Mouse (Mus musculus): ENCODE measurements at regions not wholly inside any gene's neighbourhood (a gene's known extent, or its start where the extent isn't known, plus 50 kb on each side); places are given as distances from the start of the nearest gene placed in this dataset.

DNA sequence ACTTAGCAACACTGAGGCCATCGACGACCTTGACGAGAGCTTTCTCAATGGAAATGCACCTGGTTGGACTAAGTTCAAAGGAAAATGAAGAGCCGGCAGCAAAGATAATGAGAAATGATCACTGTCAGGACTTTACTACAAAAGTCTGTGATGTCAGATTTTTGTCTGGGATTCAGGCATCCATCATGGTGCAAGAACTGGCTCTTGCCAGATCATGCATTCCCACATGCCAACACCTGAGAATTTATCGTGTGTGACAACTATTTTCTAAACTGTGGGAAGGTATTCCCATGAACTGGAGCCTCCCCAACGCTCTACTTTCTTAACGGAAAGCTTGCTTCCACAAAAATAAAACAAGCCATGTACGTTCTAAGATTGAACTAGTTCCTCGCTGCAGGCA lies 58.1 kb downstream of the Irx6 start:
- no peaks in the 10 kb centered on the region for H3K27me3 ChIP-seq (replicated peaks)
- dilution Hi-C loops (cut with MboI; ENCODE audit: extremely low pct_ligation_motif_present, extremely low pct_unique_long_range_greater_than_20kb, low sequenced_read_pairs) = no loop called here

GRCm38 (mm10) chr8:92735646-92736045 lies 61.6 kb downstream of the Irx6 start:
- Histone ChIP-seq H3K4me3 (replicated peaks in 1 of 3; ENCODE audit: low read depth in 2 of 3, low read length in 2 of 3, poor library complexity in 1 of 3) (no peak overlapping the region), H3K9ac (ENCODE audit: insufficient read depth, low read depth) (no peak overlapping the region), H3K27ac (ENCODE audit: insufficient read depth, low read depth) (no peak overlapping the region), H3K27me3 (replicated peaks) (no peaks in the 10 kb centered on the region), H3K9me3 (replicated peaks; ENCODE audit: low read length) (peaks cover 83% of the 10 kb centered on the region), H3K79me2 (replicated peaks; ENCODE audit: control insufficient read depth, extremely low read depth, insufficient read depth, poor library complexity, severe bottlenecking) (no peaks in the 10 kb centered on the region), H3K4me1 (ENCODE audit: control insufficient read depth in 1 of 2, insufficient read depth in 2 of 2) (no peaks in the 10 kb centered on the region), H3K4me2 (ENCODE audit: insufficient read depth, low read depth, poor library complexity, severe bottlenecking) (no peak overlapping the region), H3K36me3 (replicated peaks in 1 of 2; ENCODE audit: control insufficient read depth in 1 of 2, insufficient read depth in 1 of 2, low read length in 1 of 2) (no peaks in the 10 kb centered on the region)
- no peak for TF ChIP-seq BHLHE40 (IDR thresholded peaks at IDR 0.05; ENCODE audit: low read depth, low read length)
- TF ChIP-seq JUN (IDR thresholded peaks at IDR 0.05; ENCODE audit: insufficient read depth, low read depth, low read length) = no peak
- no peak for TF ChIP-seq MAZ (IDR thresholded peaks at IDR 0.05; ENCODE audit: low read depth, low read length)
- TF ChIP-seq MAFK (IDR thresholded peaks at IDR 0.05; ENCODE audit: insufficient replicate concordance, low read length) = no peak
- no peak for TF ChIP-seq JUND (conservative IDR thresholded peaks at IDR 0.05; ENCODE audit: low read depth, low read length)
- TF ChIP-seq POLR2AphosphoS2 (IDR thresholded peaks at IDR 0.05; ENCODE audit: low read depth, low read length) = no peak
- DNase-seq (ENCODE audit: extremely low read depth) = no peak
- in situ Hi-C loops (cut with MboI; ENCODE audit: low pct_ligation_motif_present, low pct_unique_long_range_greater_than_20kb, low sequenced_read_pairs) (no loop called here), dilution Hi-C loops (cut with MboI; ENCODE audit: extremely low pct_ligation_motif_present, extremely low pct_unique_long_range_greater_than_20kb, low sequenced_read_pairs) (no loop called here)

More for the DNA sequence above, 58.1 kb downstream of the Irx6 start:
- Histone ChIP-seq H3K4me2 (ENCODE audit: insufficient read depth, low read depth, poor library complexity, severe bottlenecking) (no peak overlapping the region), H3K4me3 (replicated peaks in 1 of 3; ENCODE audit: low read depth in 2 of 3, low read length in 2 of 3, poor library complexity in 1 of 3) (no peak overlapping the region), H3K9ac (ENCODE audit: insufficient read depth, low read depth) (no peak overlapping the region), H3K36me3 (replicated peaks in 1 of 2; ENCODE audit: control insufficient read depth in 1 of 2, insufficient read depth in 1 of 2, low read length in 1 of 2) (no peaks in the 10 kb centered on the region), H3K27ac (ENCODE audit: insufficient read depth, low read depth) (no peak overlapping the region), H3K9me3 (replicated peaks; ENCODE audit: low read length) (peaks cover 83% of the 10 kb centered on the region), H3K4me1 (ENCODE audit: control insufficient read depth in 1 of 2, insufficient read depth in 2 of 2) (no peaks in the 10 kb centered on the region), H3K79me2 (replicated peaks; ENCODE audit: control insufficient read depth, extremely low read depth, insufficient read depth, poor library complexity, severe bottlenecking) (no peaks in the 10 kb centered on the region)
- TF ChIP-seq RCOR1 (conservative IDR thresholded peaks at IDR 0.05; ENCODE audit: low read depth, low read length) (no peak), TBP (conservative IDR thresholded peaks at IDR 0.05; ENCODE audit: low read depth, low read length) (no peak)
- in situ Hi-C loops (cut with MboI; ENCODE audit: low pct_ligation_motif_present, low pct_unique_long_range_greater_than_20kb, low sequenced_read_pairs) = no loop called here
- DNase-seq (ENCODE audit: extremely low read depth) = no peak

GRCm38 (mm10) chr8:92738080-92738479 lies 64.0 kb downstream of the Irx6 start:
- no peaks in the 10 kb centered on the region for H3K27me3 ChIP-seq (replicated peaks)
- no peak for DNase-seq (ENCODE audit: extremely low read depth)
- dilution Hi-C loops (cut with MboI; ENCODE audit: extremely low pct_ligation_motif_present, extremely low pct_unique_long_range_greater_than_20kb, low sequenced_read_pairs) (no loop called here), in situ Hi-C loops (cut with MboI; ENCODE audit: low pct_ligation_motif_present, low pct_unique_long_range_greater_than_20kb, low sequenced_read_pairs) (no loop called here)
- no peaks in the 10 kb centered on the region for H3K36me3 ChIP-seq (replicated peaks in 1 of 2; ENCODE audit: control insufficient read depth in 1 of 2, insufficient read depth in 1 of 2, low read length in 1 of 2)
- no peak overlapping the region for H3K27ac ChIP-seq (ENCODE audit: insufficient read depth, low read depth)
- H3K9ac ChIP-seq (ENCODE audit: insufficient read depth, low read depth) = no peak overlapping the region
- no peaks in the 10 kb centered on the region for H3K79me2 ChIP-seq (replicated peaks; ENCODE audit: control insufficient read depth, extremely low read depth, insufficient read depth, poor library complexity, severe bottlenecking)
- no peak overlapping the region for H3K4me2 ChIP-seq (ENCODE audit: insufficient read depth, low read depth, poor library complexity, severe bottlenecking)
- no peak for TF ChIP-seq ZMIZ1 (IDR thresholded peaks at IDR 0.05; ENCODE audit: low read depth, low read length)
- TF ChIP-seq HCFC1 (IDR thresholded peaks at IDR 0.05; ENCODE audit: low read depth, low read length) = no peak
- TF ChIP-seq JUN (IDR thresholded peaks at IDR 0.05; ENCODE audit: insufficient read depth, low read depth, low read length) = no peak
- no peak for TF ChIP-seq E2F4 (IDR thresholded peaks at IDR 0.05; ENCODE audit: insufficient replicate concordance, low read depth, low read length)
- TF ChIP-seq POLR2A (IDR thresholded peaks at IDR 0.05; ENCODE audit: low read depth, low read length) = no peak
- TF ChIP-seq BHLHE40 (IDR thresholded peaks at IDR 0.05; ENCODE audit: low read depth, low read length) = no peak
- TF ChIP-seq ZKSCAN1 (IDR thresholded peaks at IDR 0.05; ENCODE audit: borderline replicate concordance, low read depth, low read length) = no peak
- TF ChIP-seq KAT2A (IDR thresholded peaks at IDR 0.05; ENCODE audit: insufficient replicate concordance, low read length) = no peak
- no peak for TF ChIP-seq POLR2AphosphoS2 (IDR thresholded peaks at IDR 0.05; ENCODE audit: low read depth, low read length)
- TF ChIP-seq MAFK (IDR thresholded peaks at IDR 0.05; ENCODE audit: insufficient replicate concordance, low read length) = no peak
- no peak for TF ChIP-seq EP300 (IDR thresholded peaks at IDR 0.05; ENCODE audit: low read length)
- no peak for TF ChIP-seq ZNF384 (IDR thresholded peaks at IDR 0.05; ENCODE audit: low read depth, low read length)
- TF ChIP-seq JUND (conservative IDR thresholded peaks at IDR 0.05; ENCODE audit: low read depth, low read length) = no peak
- no peak for TF ChIP-seq NELFE (IDR thresholded peaks at IDR 0.05; ENCODE audit: low read depth, low read length)
- TF ChIP-seq MXI1 (IDR thresholded peaks at IDR 0.05; ENCODE audit: low read depth, low read length) = no peak
- no peak for TF ChIP-seq USF2 (conservative IDR thresholded peaks at IDR 0.05; ENCODE audit: low read depth, low read length)
- no peak for TF ChIP-seq ELF1 (IDR thresholded peaks at IDR 0.05; ENCODE audit: low read depth, low read length)
- no peak for TF ChIP-seq MAX (IDR thresholded peaks at IDR 0.05; ENCODE audit: low read length)
- no peak for TF ChIP-seq GABPA (IDR thresholded peaks at IDR 0.05; ENCODE audit: insufficient replicate concordance, low read depth, low read length)
- H3K9me3 ChIP-seq (replicated peaks; ENCODE audit: low read length) = peaks cover 84% of the 10 kb centered on the region
- H3K4me1 ChIP-seq (ENCODE audit: control insufficient read depth in 1 of 2, insufficient read depth in 2 of 2) = no peaks in the 10 kb centered on the region
- H3K4me3 ChIP-seq (replicated peaks in 1 of 3; ENCODE audit: low read depth in 2 of 3, low read length in 2 of 3, poor library complexity in 1 of 3) = no peak overlapping the region
